Mouse (Mus musculus) bone marrow, adult 2 months (tissue): ENCODE data around the gene Lgals1. TPM values are rescaled to one million over a fixed set of nuclear protein-coding genes. Genes with fewer than 3 reads are reported as not detected.
A peak's percentile ranks its signal among the peaks of the same experiment; 100 is the strongest.

ENCODE experiments used
- H3K27ac ChIP-seq: fragments of 200-500 bp; 2 replicates; pipeline ENCODE4 v1.5.1; 2012; ENCODE audit warnings: low read depth, mild to moderate bottlenecking, control low read depth, inconsistent platforms, low read length; ENCODE audit not compliant: control insufficient read depth, poor library complexity, insufficient read depth
- H3K4me1 ChIP-seq: fragments of 200-500 bp; 2 replicates; pipeline ENCODE4 v1.6.1; 2011; ENCODE audit warnings: low read length; ENCODE audit not compliant: control insufficient read depth, insufficient read depth
- H3K4me3 ChIP-seq: fragments of 200-500 bp; replicated peaks from 2 replicates; pipeline ENCODE3; 2011; ENCODE audit warnings: mild to moderate bottlenecking, low read depth, low read length, control low read depth; ENCODE audit not compliant: control insufficient read depth
- CTCF ChIP-seq: fragments of 200-500 bp; IDR thresholded peaks from 2 replicates; pipeline ENCODE4 v1.5.1; 2011; ENCODE audit warnings: low read length, control low read depth; ENCODE audit not compliant: control insufficient read depth, insufficient read depth
- POLR2A ChIP-seq: fragments of 200-500 bp; IDR thresholded peaks from 2 replicates; pipeline ENCODE4 v1.6.1; 2011; ENCODE audit warnings: low read depth, mild to moderate bottlenecking, control low read depth, low read length, borderline replicate concordance; ENCODE audit not compliant: control insufficient read depth
- WGBS: fragments of 180-500 bp; shearing (Covaris S2); methylation state at CpG from one replicate; pipeline ENCODE4 v1.1.7; 2018; 5-methylcytosine and 5-hydroxymethylcytosine counted together
- polyA plus RNA-seq: library from polyadenylated mRNA; stranded (reverse); fragments of >200 nt; gene quantifications from 2 replicates; pipeline ENCODE4 v1.2.4, GENCODE M21; 2011; ENCODE audit warnings: low replicate concordance; ENCODE audit not compliant: missing spikeins, insufficient read depth, insufficient read length

Lgals1 gene
- polyA plus RNA-seq, 1 experiment, result 222 TPM

GRCm38 (mm10) chr15:78927021-78927787 lies 679 bp downstream of the Lgals1 start:
- no peak for TF ChIP-seq POLR2A
- TF ChIP-seq CTCF, result no peak
- peak overlapping the region; percentile 65 for H3K4me3 ChIP-seq
- peak overlapping the region; percentile 85 for H3K27ac ChIP-seq
- H3K4me1 ChIP-seq, result peaks cover 10% of the 10 kb centered on the region
- 15% methylated on average over 15 of the region's 15 CpGs for WGBS

DNA sequence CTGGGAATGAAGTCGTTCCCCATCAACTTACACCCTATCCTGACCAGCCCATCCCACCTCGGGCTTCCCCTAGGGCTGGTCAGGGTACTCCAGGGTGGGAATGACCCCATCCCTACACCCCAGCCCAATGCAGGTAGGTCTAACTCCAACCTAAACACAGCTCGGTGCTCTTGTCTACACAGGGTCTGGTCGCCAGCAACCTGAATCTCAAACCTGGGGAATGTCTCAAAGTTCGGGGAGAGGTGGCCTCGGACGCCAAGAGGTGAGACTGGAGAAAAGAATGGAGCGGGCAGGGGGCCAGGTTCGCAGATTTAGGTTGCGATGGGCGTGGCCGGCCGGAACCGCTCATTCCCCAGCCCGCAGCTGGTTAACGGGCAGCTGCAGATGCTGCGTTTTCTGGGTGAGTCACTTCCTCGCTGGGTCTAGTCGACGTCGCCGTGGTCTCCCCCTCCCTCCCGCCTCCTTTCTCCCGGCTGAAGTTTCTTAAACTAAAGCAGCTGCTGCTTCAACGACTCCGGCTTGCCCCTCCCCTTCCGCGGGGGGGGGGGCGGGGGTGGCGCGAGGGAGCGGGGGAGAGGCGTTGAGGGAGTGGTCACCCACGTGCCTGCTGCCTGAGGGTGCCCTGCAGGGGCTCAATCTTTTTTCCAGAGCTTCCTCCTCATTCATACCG lies 1.4 kb downstream of the Lgals1 start:
- TF ChIP-seq POLR2A (peak; percentile 44; the same call in 1 of the 2 replicates), CTCF (no peak)
- under 1% methylated on average over 35 of the region's 35 CpGs for WGBS
- peak overlapping the region; percentile 52 for H3K4me3 ChIP-seq
- H3K4me1 ChIP-seq, result peaks cover 9% of the 10 kb centered on the region
- H3K27ac ChIP-seq, result peak overlapping the region; percentile 85

DNA sequence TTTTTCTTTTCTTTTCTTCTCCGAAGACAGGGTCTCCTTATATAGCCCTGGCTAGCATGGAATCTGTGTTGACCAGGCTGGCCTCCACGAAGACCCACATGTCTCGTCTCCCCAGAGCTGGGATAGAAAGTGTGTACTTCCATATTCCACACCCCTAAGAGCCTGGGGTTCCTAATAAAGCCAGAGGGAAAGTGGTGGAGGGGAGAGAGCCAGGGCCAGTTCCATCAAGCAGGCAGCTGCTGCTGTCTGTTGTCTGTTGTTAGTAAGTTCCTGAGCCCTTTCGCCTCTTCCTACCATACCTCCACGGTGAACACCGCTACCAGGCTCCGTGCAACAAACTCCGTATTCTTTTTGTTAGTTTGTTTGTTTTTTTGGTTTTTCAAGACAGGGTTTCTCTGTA lies 2.0 kb downstream of the Lgals1 start:
- no peak overlapping the region for H3K27ac ChIP-seq
- no peak overlapping the region for H3K4me3 ChIP-seq
- 44% methylated on average over 8 of the region's 8 CpGs for WGBS
- no peak for TF ChIP-seq POLR2A
- TF ChIP-seq CTCF, result no peak
- H3K4me1 ChIP-seq, result peaks cover 4% of the 10 kb centered on the region; the same call in 1 of the 2 replicates

DNA sequence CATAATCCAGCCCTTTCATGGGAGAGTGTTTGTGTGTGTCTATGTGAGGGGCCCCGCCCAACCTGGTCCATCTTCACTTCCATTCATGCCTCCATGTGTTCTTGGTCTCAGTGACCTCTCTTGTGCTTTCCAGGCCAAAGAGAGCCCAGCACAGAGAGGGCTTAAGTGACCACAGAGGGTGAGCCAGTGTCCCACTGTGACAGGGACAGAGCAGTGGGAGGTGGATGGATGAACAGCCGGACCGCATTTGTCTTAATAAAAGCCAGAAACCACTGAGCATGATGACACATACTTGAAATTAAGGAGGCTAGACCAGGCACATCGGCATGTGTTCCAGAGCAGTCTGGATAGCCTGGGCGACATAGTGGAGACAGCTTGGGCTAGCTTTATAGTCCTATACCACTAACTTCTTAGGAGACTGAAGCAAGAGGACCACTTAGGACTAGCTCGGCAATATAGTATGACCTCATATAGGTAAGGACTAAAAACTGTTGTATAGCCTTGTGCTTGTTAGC lies 3.7 kb downstream of the Lgals1 start:
- Histone ChIP-seq H3K4me1 (peaks cover 2% of the 10 kb centered on the region; the same call in 1 of the 2 replicates), H3K27ac (no peak overlapping the region)

GRCm38 (mm10) chr15:78930801-78931426 lies 4.4 kb downstream of the Lgals1 start:
- 89% methylated on average over 7 of the region's 7 CpGs for WGBS
- no peak overlapping the region for H3K27ac ChIP-seq
- no peak overlapping the region for H3K4me3 ChIP-seq
- no peak for TF ChIP-seq CTCF
- TF ChIP-seq POLR2A, result no peak
- H3K4me1 ChIP-seq, result peaks cover 2% of the 10 kb centered on the region; the same call in 1 of the 2 replicates

More for the DNA sequence above, 3.7 kb downstream of the Lgals1 start:
- TF ChIP-seq POLR2A (no peak), CTCF (no peak)
- H3K4me3 ChIP-seq, result no peak overlapping the region
- WGBS, result 88% methylated on average over 6 of the region's 6 CpGs

- no peak overlapping the region for H3K27ac ChIP-seq
- TF ChIP-seq POLR2A, result no peak
- TF ChIP-seq CTCF, result peak; percentile 86
- H3K4me3 ChIP-seq, result no peak overlapping the region
- 1% methylated on average over 3 of the region's 3 CpGs for WGBS
- peaks cover 3% of the 10 kb centered on the region; the same call in 1 of the 2 replicates for H3K4me1 ChIP-seq
Observed at GRCm38 (mm10) chr15:78931577-78931976, 5.1 kb downstream of the Lgals1 start.

DNA sequence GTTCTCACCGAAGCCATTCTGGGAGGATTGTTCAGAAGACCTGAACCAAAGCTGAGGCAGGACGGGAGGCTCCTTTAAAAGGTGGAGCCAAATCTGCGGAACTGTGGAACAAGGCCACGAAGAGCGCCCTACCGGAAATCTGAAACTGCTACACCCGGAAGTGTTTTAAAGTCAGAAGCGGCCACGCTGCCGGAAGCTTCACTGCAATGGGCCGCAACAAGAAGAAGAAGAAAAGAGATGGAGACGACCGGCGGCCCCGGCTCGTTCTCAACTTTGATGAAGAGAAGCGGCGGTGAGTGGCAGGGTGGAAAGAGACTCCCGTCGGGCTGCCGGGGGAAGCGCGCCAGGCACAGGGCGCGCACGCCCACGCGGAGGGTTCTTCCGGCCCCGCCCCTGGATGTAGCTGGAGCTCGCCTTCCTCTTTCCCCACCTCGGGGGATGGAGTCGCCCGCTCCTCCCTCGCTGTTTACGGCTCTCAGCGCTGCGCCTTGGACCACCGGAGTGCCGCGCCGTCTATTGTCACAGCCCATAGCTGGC lies 8.3 kb downstream of the Lgals1 start, which contains the start of gene Nol12:
TSS of gene Nol12 (plus strand) at position 150 of the 537 bp plus-strand sequence.
- Histone ChIP-seq H3K4me1 (peaks cover 1% of the 10 kb centered on the region; the same call in 1 of the 2 replicates), H3K4me3 (peak within 1 kb of the TSS; percentile 98), H3K27ac (peak within 1 kb of the TSS; percentile 73)
- WGBS, result under 1% methylated on average over 42 of the region's 42 CpGs
- TF ChIP-seq CTCF (no peak), POLR2A (peak; percentile 79; the same call in 1 of the 2 replicates)
